ENCODE assay signal across 14 mouse cellular contexts in genomic region chr13:20313345-20313744, GRCm38 (mm10).
"Had no signal": no experiment of that assay in that cellular context is flagged by ENCODE, and none has a peak within 500 bp of the region (broad histone marks: within the 10 kb centered on the region; RNA-seq: fewer than 3 reads in every experiment).

No protein-coding gene starts in this region.

- H3K4me2 ChIP-seq: liver, embryonic 13.5 days; lung, embryonic 15.5 days had no signal

- H3K9me3 ChIP-seq: limb, embryonic 10.5 days; liver, embryonic 13.5 days; lung, embryonic 15.5 days; midbrain, embryonic 10.5 days had no signal

- DNase-seq: kidney, adult 18-20 months; kidney, postnatal 10 days; kidney, postnatal 4 days; liver, embryonic 13.5 days; liver, postnatal 0 days; lung, postnatal 14 days; right cerebral cortex, postnatal 25 days had no signal

- H3K36me3 ChIP-seq: limb, embryonic 10.5 days; liver, embryonic 13.5 days; lung, embryonic 15.5 days; midbrain, embryonic 10.5 days had no signal

- H3K27me3 ChIP-seq: liver, embryonic 13.5 days; lung, embryonic 15.5 days had no signal

- H3K4me3 ChIP-seq: layer of hippocampus, adult 2 months; left cerebral cortex, adult 2 months; limb, embryonic 10.5 days; liver, embryonic 13.5 days; lung, embryonic 15.5 days; midbrain, embryonic 10.5 days had no signal

- H3K4me1 ChIP-seq: limb, embryonic 10.5 days; liver, embryonic 13.5 days; lung, embryonic 15.5 days had no signal

- H3K9ac ChIP-seq: liver, embryonic 13.5 days; liver, postnatal 0 days; lung, embryonic 15.5 days had no signal

- ATAC-seq: liver, postnatal 0 days; midbrain, embryonic 16.5 days had no signal

- H3K27ac ChIP-seq: layer of hippocampus, adult 2 months; left cerebral cortex, adult 2 months; limb, embryonic 10.5 days; liver, embryonic 13.5 days; lung, embryonic 15.5 days; midbrain, embryonic 10.5 days; stomach, postnatal 0 days had no signal
